Mouse (Mus musculus): Measurements from ENCODE around the gene Dpysl4. TPM values are rescaled to one million over a fixed set of nuclear protein-coding genes. Genes with fewer than 3 reads are reported as not detected.

The Dpysl4 gene
- not detected in 2 replicates for polyA plus RNA-seq (2012; ENCODE audit: insufficient read depth, low replicate concordance)

GRCm38 (mm10) chr7:139085629-139086194 is at the start of gene Dpysl4:
Gene Dpysl4 (plus strand): TSS chr7:139086001.
- Histone ChIP-seq H3K4me3 (replicated peaks) (peak within 1 kb of the TSS; percentile 14), H3K9me3 (peaks cover 5% of the 10 kb centered on the region; the same call in 1 of the 2 replicates), H3K36me3 (replicated peaks; ENCODE audit: low read length) (no peaks in the 10 kb centered on the region), H3K4me1 (peaks cover 4% of the 10 kb centered on the region; the same call in 1 of the 2 replicates), H3K27me3 (replicated peaks) (peaks cover 83% of the 10 kb centered on the region)
- no peak for TF ChIP-seq GATA1 (IDR thresholded peaks at IDR 0.05; ENCODE audit: borderline replicate concordance, low read length)
- TF ChIP-seq FLI1 (IDR thresholded peaks at IDR 0.05; ENCODE audit: low read length): no peak

- no peak overlapping the region for H3K4me3 ChIP-seq (replicated peaks)
- H3K4me1 ChIP-seq: peaks cover 15% of the 10 kb centered on the region
- H3K9me3 ChIP-seq: no peaks in the 10 kb centered on the region
- no peaks in the 10 kb centered on the region for H3K36me3 ChIP-seq (replicated peaks; ENCODE audit: low read length)
- TF ChIP-seq GATA1 (IDR thresholded peaks at IDR 0.05; ENCODE audit: borderline replicate concordance, low read length): no peak
- no peak for TF ChIP-seq FLI1 (IDR thresholded peaks at IDR 0.05; ENCODE audit: low read length)
- H3K27me3 ChIP-seq (replicated peaks): peaks cover 53% of the 10 kb centered on the region
Measured at GRCm38 (mm10) chr7:139063406-139063805, 22.4 kb upstream of the Dpysl4 start.

GRCm38 (mm10) chr7:139068182-139068623 is 17.6 kb upstream of the Dpysl4 start:
- Histone ChIP-seq H3K4me1 (peaks cover 15% of the 10 kb centered on the region), H3K36me3 (replicated peaks; ENCODE audit: low read length) (no peaks in the 10 kb centered on the region), H3K9me3 (no peaks in the 10 kb centered on the region), H3K27me3 (replicated peaks) (peaks cover 70% of the 10 kb centered on the region), H3K4me3 (replicated peaks) (no peak overlapping the region)
- TF ChIP-seq FLI1 (IDR thresholded peaks at IDR 0.05; ENCODE audit: low read length): no peak
- TF ChIP-seq GATA1 (IDR thresholded peaks at IDR 0.05; ENCODE audit: borderline replicate concordance, low read length): no peak

GRCm38 (mm10) chr7:139074189-139074588 is 11.6 kb upstream of the Dpysl4 start:
- Histone ChIP-seq H3K36me3 (replicated peaks; ENCODE audit: low read length) (no peaks in the 10 kb centered on the region), H3K4me1 (no peaks in the 10 kb centered on the region), H3K9me3 (no peaks in the 10 kb centered on the region), H3K4me3 (replicated peaks) (no peak overlapping the region), H3K27me3 (replicated peaks) (peaks cover 73% of the 10 kb centered on the region)
- TF ChIP-seq FLI1 (IDR thresholded peaks at IDR 0.05; ENCODE audit: low read length): no peak
- TF ChIP-seq GATA1 (IDR thresholded peaks at IDR 0.05; ENCODE audit: borderline replicate concordance, low read length): no peak

GRCm38 (mm10) chr7:139075054-139075794 is 10.6 kb upstream of the Dpysl4 start:
- no peak overlapping the region for H3K4me3 ChIP-seq (replicated peaks)
- no peak for TF ChIP-seq FLI1 (IDR thresholded peaks at IDR 0.05; ENCODE audit: low read length)
- TF ChIP-seq GATA1 (IDR thresholded peaks at IDR 0.05; ENCODE audit: borderline replicate concordance, low read length): no peak
- H3K27me3 ChIP-seq (replicated peaks): peaks cover 75% of the 10 kb centered on the region
- no peaks in the 10 kb centered on the region for H3K4me1 ChIP-seq
- no peaks in the 10 kb centered on the region for H3K36me3 ChIP-seq (replicated peaks; ENCODE audit: low read length)
- H3K9me3 ChIP-seq: no peaks in the 10 kb centered on the region

- TF ChIP-seq GATA1 (IDR thresholded peaks at IDR 0.05; ENCODE audit: borderline replicate concordance, low read length): no peak
- no peak for TF ChIP-seq FLI1 (IDR thresholded peaks at IDR 0.05; ENCODE audit: low read length)
- Histone ChIP-seq H3K4me3 (replicated peaks) (no peak overlapping the region), H3K27me3 (replicated peaks) (peaks cover 67% of the 10 kb centered on the region), H3K4me1 (no peaks in the 10 kb centered on the region), H3K9me3 (peaks cover 5% of the 10 kb centered on the region; the same call in 1 of the 2 replicates), H3K36me3 (replicated peaks; ENCODE audit: low read length) (no peaks in the 10 kb centered on the region)
Measured at GRCm38 (mm10) chr7:139077283-139077682, 8.5 kb upstream of the Dpysl4 start.

GRCm38 (mm10) chr7:139078181-139078580 is 7.6 kb upstream of the Dpysl4 start:
- Histone ChIP-seq H3K4me3 (replicated peaks) (no peak overlapping the region), H3K36me3 (replicated peaks; ENCODE audit: low read length) (no peaks in the 10 kb centered on the region), H3K27me3 (replicated peaks) (peaks cover 70% of the 10 kb centered on the region), H3K4me1 (no peaks in the 10 kb centered on the region), H3K9me3 (peaks cover 5% of the 10 kb centered on the region; the same call in 1 of the 2 replicates)
- no peak for TF ChIP-seq FLI1 (IDR thresholded peaks at IDR 0.05; ENCODE audit: low read length)
- no peak for TF ChIP-seq GATA1 (IDR thresholded peaks at IDR 0.05; ENCODE audit: borderline replicate concordance, low read length)

GRCm38 (mm10) chr7:139079141-139079540 is 6.7 kb upstream of the Dpysl4 start:
- H3K27me3 ChIP-seq (replicated peaks): peaks cover 67% of the 10 kb centered on the region
- H3K36me3 ChIP-seq (replicated peaks; ENCODE audit: low read length): no peaks in the 10 kb centered on the region
- H3K4me3 ChIP-seq (replicated peaks): no peak overlapping the region
- no peak for TF ChIP-seq FLI1 (IDR thresholded peaks at IDR 0.05; ENCODE audit: low read length)
- peaks cover 5% of the 10 kb centered on the region; the same call in 1 of the 2 replicates for H3K9me3 ChIP-seq
- H3K4me1 ChIP-seq: no peaks in the 10 kb centered on the region

GRCm38 (mm10) chr7:139080714-139081113 is 5.1 kb upstream of the Dpysl4 start:
- TF ChIP-seq FLI1 (IDR thresholded peaks at IDR 0.05; ENCODE audit: low read length) (no peak), GATA1 (IDR thresholded peaks at IDR 0.05; ENCODE audit: borderline replicate concordance, low read length) (no peak)
- Histone ChIP-seq H3K4me1 (no peaks in the 10 kb centered on the region; the same call in 1 of the 2 replicates), H3K27me3 (replicated peaks) (peaks cover 74% of the 10 kb centered on the region), H3K36me3 (replicated peaks; ENCODE audit: low read length) (no peaks in the 10 kb centered on the region), H3K9me3 (peaks cover 5% of the 10 kb centered on the region; the same call in 1 of the 2 replicates), H3K4me3 (replicated peaks) (no peak overlapping the region)

- peaks cover 5% of the 10 kb centered on the region; the same call in 1 of the 2 replicates for H3K9me3 ChIP-seq
- no peak for TF ChIP-seq FLI1 (IDR thresholded peaks at IDR 0.05; ENCODE audit: low read length)
- no peak for TF ChIP-seq GATA1 (IDR thresholded peaks at IDR 0.05; ENCODE audit: borderline replicate concordance, low read length)
- no peaks in the 10 kb centered on the region for H3K36me3 ChIP-seq (replicated peaks; ENCODE audit: low read length)
- H3K4me3 ChIP-seq (replicated peaks): no peak overlapping the region
- H3K27me3 ChIP-seq (replicated peaks): peaks cover 74% of the 10 kb centered on the region
- peaks cover 4% of the 10 kb centered on the region; the same call in 1 of the 2 replicates for H3K4me1 ChIP-seq
Measured at GRCm38 (mm10) chr7:139081158-139081557, 4.6 kb upstream of the Dpysl4 start.
